Mouse (Mus musculus): ENCODE results near the gene 1700080O16Rik. TPM values are rescaled to one million over a fixed set of nuclear protein-coding genes. Genes with fewer than 3 reads are reported as not detected.

Gene 1700080O16Rik
- not detected in 2 replicates for polyA plus RNA-seq (2016; fragmentation: Nextera tagmentation; extraction: Ambion mirVana)

GRCm38 (mm10) chrX:51972672-51973071, at the start of gene 1700080O16Rik:
1700080O16Rik (minus strand) TSS chrX:51972772.
- Histone ChIP-seq H3K27me3 (ENCODE audit: insufficient read depth, poor library complexity, severe bottlenecking) (peaks cover 15% of the 10 kb centered on the region), H3K4me1 (replicated peaks) (no peaks in the 10 kb centered on the region), H3K36me3 (no peaks in the 10 kb centered on the region), H3K27ac (no peak within 1 kb of the TSS), H3K4me3 (no peak within 1 kb of the TSS), H3K9me3 (no peaks in the 10 kb centered on the region)
- WGBS: 94% methylated on average over 12 of the region's 12 CpGs
- DNase-seq (ENCODE audit: low spot score): no peak

GRCm38 (mm10) chrX:52017660-52018059, 45.1 kb upstream of the 1700080O16Rik start:
- Histone ChIP-seq H3K9me3 (no peaks in the 10 kb centered on the region), H3K4me3 (no peak overlapping the region), H3K27me3 (ENCODE audit: insufficient read depth, poor library complexity, severe bottlenecking) (peaks cover 4% of the 10 kb centered on the region), H3K4me1 (replicated peaks) (peaks cover 16% of the 10 kb centered on the region), H3K27ac (no peak overlapping the region), H3K36me3 (no peaks in the 10 kb centered on the region)
- DNase-seq (ENCODE audit: low spot score): peak; percentile 72
- WGBS: 42% methylated on average over 9 of the region's 9 CpGs

GRCm38 (mm10) chrX:52000072-52000471, 27.5 kb upstream of the 1700080O16Rik start:
- H3K9me3 ChIP-seq: no peaks in the 10 kb centered on the region
- 70% methylated on average over 5 of the region's 5 CpGs for WGBS
- no peaks in the 10 kb centered on the region for H3K36me3 ChIP-seq
- DNase-seq (ENCODE audit: low spot score): no peak
- H3K27me3 ChIP-seq (ENCODE audit: insufficient read depth, poor library complexity, severe bottlenecking): no peaks in the 10 kb centered on the region
- H3K4me3 ChIP-seq: no peak overlapping the region
- no peaks in the 10 kb centered on the region for H3K4me1 ChIP-seq (replicated peaks)
- no peak overlapping the region for H3K27ac ChIP-seq

GRCm38 (mm10) chrX:51999426-51999825, 26.9 kb upstream of the 1700080O16Rik start:
- Histone ChIP-seq H3K36me3 (no peaks in the 10 kb centered on the region), H3K27ac (no peak overlapping the region), H3K4me1 (replicated peaks) (no peaks in the 10 kb centered on the region), H3K4me3 (no peak overlapping the region), H3K9me3 (no peaks in the 10 kb centered on the region), H3K27me3 (ENCODE audit: insufficient read depth, poor library complexity, severe bottlenecking) (no peaks in the 10 kb centered on the region)
- DNase-seq (ENCODE audit: low spot score): no peak
- 82% methylated on average over 4 of the region's 4 CpGs for WGBS

DNA sequence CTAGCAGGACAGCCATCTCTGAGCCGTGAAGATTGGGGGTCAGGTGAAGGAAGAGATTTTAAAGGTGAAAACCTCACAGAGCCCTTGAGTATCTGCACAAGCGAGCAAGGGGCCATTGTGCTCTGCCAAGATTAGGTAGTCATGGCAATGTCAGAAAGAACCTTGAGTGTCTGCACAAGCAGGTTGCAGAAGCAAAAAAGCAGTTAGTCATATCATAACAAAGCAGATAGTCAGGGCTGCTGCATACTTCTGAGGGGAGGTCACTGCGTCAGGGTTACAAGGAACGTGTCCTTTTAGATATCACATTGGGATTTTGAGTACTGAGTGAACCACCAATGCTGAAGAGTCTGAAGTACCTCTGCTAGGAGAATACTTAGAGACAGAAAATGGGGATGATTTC, 3.8 kb upstream of the 1700080O16Rik start:
- WGBS: 77% methylated on average over 4 of the region's 4 CpGs
- no peak for DNase-seq (ENCODE audit: low spot score)
- Histone ChIP-seq H3K27ac (no peak overlapping the region), H3K27me3 (ENCODE audit: insufficient read depth, poor library complexity, severe bottlenecking) (peaks cover 4% of the 10 kb centered on the region; the same call in 1 of the 2 replicates), H3K4me1 (replicated peaks) (no peaks in the 10 kb centered on the region), H3K4me3 (no peak overlapping the region), H3K9me3 (no peaks in the 10 kb centered on the region), H3K36me3 (no peaks in the 10 kb centered on the region)

DNA sequence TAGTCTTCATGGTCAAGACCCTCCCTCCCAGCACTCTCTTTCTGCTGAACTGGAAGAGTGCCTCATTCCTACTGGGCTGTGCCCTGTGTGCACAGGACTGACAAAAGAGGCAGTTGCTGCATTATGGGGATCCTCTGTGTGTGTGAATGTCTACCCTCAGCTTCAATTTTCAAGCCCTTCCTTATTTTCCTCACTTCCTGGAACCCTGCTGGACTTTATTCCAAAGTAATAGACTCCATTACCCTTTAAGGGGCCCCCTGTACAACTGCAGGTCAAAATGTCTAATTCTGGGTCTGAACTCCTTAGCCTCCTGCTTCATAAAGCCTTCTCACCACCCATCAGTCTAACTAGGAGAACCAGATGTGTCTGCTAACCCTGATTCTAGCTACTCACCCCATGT, 2.0 kb upstream of the 1700080O16Rik start:
- H3K4me1 ChIP-seq (replicated peaks): no peaks in the 10 kb centered on the region
- peaks cover 11% of the 10 kb centered on the region for H3K27me3 ChIP-seq (ENCODE audit: insufficient read depth, poor library complexity, severe bottlenecking)
- no peaks in the 10 kb centered on the region for H3K9me3 ChIP-seq
- no peak overlapping the region for H3K4me3 ChIP-seq
- no peak overlapping the region for H3K27ac ChIP-seq
- DNase-seq (ENCODE audit: low spot score): no peak
- H3K36me3 ChIP-seq: no peaks in the 10 kb centered on the region

DNA sequence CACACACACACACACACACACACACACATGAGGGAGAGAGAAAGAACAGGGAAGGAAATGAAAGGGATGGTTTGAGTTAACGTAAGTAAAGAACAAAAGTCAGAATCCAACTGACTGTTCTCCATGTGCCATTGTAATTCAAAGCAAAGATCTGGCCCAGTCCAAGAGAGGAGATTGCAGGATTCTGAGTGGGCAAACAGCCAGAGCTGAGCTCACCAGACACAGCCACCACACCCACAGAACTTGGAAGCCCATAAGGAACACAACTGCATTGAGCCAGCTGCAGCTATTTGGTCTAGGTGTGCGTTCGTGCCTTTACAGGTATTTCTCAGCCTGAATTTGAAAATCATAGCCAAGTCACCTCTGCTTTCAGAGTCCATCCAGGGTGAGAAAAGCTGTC, 24.5 kb downstream of the 1700080O16Rik start:
- H3K36me3 ChIP-seq: no peaks in the 10 kb centered on the region
- H3K27me3 ChIP-seq (ENCODE audit: insufficient read depth, poor library complexity, severe bottlenecking): no peaks in the 10 kb centered on the region; the same call in 1 of the 2 replicates
- H3K27ac ChIP-seq: no peak overlapping the region
- H3K9me3 ChIP-seq: no peaks in the 10 kb centered on the region
- no peak overlapping the region for H3K4me3 ChIP-seq
- 95% methylated on average over 3 of the region's 3 CpGs for WGBS
- H3K4me1 ChIP-seq (replicated peaks): no peaks in the 10 kb centered on the region
- DNase-seq (ENCODE audit: low spot score): no peak

DNA sequence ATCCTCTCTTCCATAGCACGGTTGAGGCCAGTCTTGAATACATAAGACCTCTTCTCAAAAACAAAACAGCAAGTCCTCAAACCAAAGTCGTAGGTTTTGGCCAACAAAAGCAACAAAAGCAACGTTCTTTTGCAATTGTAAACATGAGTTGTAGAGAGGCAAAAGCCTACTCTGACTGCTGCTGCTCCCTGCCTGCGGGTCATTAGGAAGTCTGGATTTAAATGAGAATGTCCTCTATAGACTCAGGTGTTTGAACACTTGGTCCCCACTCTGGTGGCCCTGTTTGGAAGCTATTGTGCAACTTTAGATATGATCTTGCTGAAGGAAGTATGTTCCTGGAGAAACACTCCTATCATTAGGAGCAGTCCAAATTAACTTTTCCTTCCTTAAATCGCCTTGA, 34.5 kb downstream of the 1700080O16Rik start:
- no peak overlapping the region for H3K27ac ChIP-seq
- H3K4me1 ChIP-seq (replicated peaks): no peaks in the 10 kb centered on the region
- H3K4me3 ChIP-seq: no peak overlapping the region
- WGBS: 59% methylated on average over 5 of the region's 5 CpGs
- H3K9me3 ChIP-seq: no peaks in the 10 kb centered on the region
- H3K27me3 ChIP-seq (ENCODE audit: insufficient read depth, poor library complexity, severe bottlenecking): no peaks in the 10 kb centered on the region
- no peaks in the 10 kb centered on the region for H3K36me3 ChIP-seq
- DNase-seq (ENCODE audit: low spot score): no peak

DNA sequence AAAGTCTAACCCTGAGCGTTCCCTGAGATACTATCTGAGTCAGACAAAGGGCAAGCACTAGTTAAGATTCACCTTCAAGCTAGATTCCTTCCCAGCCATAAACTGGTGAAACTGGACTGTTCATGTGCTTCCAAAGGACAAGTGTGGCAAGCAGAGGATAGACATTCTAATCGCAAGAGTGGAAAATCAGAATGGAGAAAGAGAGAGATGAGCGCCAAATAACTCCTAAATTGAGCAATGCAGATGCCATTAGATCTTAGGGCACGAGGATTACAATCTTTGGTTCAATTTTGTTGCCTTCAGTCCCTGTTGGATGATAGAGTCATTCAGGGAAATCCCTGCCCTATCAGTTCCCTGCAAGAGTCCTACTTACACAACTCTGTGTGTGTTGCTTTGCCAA, 53.5 kb downstream of the 1700080O16Rik start:
- DNase-seq (ENCODE audit: low spot score): no peak
- no peaks in the 10 kb centered on the region for H3K4me1 ChIP-seq (replicated peaks)
- H3K4me3 ChIP-seq: no peak overlapping the region
- 83% methylated on average over 4 of the region's 4 CpGs for WGBS
- no peak overlapping the region for H3K27ac ChIP-seq
- H3K36me3 ChIP-seq: no peaks in the 10 kb centered on the region
- H3K9me3 ChIP-seq: no peaks in the 10 kb centered on the region
- H3K27me3 ChIP-seq (ENCODE audit: insufficient read depth, poor library complexity, severe bottlenecking): no peaks in the 10 kb centered on the region

Other genes starting within 250 kb of the 1700080O16Rik start
- not detected in 2 replicates for gene Usp26, start 171.5 kb downstream of the 1700080O16Rik start, polyA plus RNA-seq (2016; fragmentation: Nextera tagmentation; extraction: Ambion mirVana)
- 28.4 and 29.2 TPM in 2 replicates for gene Gpc4, start 192.5 kb upstream of the 1700080O16Rik start, polyA plus RNA-seq (2016; fragmentation: Nextera tagmentation; extraction: Ambion mirVana)